ENCODE assay signal across 14 mouse cellular contexts in the genomic region with DNA sequence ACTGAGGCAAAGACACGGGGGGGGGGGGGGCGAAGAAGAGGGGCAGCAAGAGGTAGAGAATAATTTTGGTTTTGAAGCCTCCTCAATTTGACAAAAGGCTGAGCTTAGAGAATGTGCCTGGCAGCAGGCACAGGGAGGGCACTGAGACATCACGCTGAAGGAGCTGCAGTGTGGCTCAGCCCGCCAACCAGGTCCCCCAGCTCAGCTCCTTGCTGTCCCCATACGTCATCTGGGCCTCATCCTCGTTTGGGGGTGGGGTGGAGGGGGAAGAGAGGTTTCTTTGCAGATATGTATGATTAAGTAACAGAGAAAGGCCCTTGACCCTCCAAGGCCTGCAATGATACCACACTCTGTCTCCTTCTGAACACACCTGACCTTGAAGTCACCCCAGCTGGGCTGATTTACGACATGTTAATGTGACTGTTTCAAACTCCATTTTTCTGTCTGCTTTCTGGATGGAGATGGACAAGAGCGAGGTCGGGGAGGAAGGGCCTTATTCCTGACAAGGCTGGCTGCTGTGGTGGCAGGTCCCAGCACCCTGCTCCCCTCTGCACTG. TPM values are rescaled to one million over a fixed set of nuclear protein-coding genes. Genes with fewer than 3 reads are reported as not detected.
DNase-seq lines count a peak whose midpoint lies in the region; ATAC-seq and TF ChIP-seq lines count a peak whose summit lies in the region.
"Had no signal": no experiment of that assay in that cellular context is flagged by ENCODE, and none has a peak within 500 bp of the region (broad histone marks: within the 10 kb centered on the region; RNA-seq: fewer than 3 reads in every experiment).

No protein-coding gene starts in this region.

- H3K27me3 ChIP-seq in heart, embryonic 13.5 days (replicated peaks) = no peaks in the 10 kb centered on the region
- H3K27me3 ChIP-seq in limb, embryonic 10.5 days (ENCODE audit: low read depth, poor library complexity, severe bottlenecking) = no peaks in the 10 kb centered on the region
- H3K27me3 ChIP-seq: forebrain, embryonic 15.5 days; neural tube, embryonic 12.5 days had no signal

- no peak for DNase-seq in heart, postnatal 14 days
- peak; percentile 51 for DNase-seq in 3T3-L1 (ENCODE audit: low read depth, low spot score)
- peak; percentile 66 for DNase-seq in R1 (ENCODE audit: low read depth, low spot score)
- no peak for DNase-seq in limb, embryonic 10.5 days (ENCODE audit: low spot score)
- no peak for DNase-seq in left cerebral cortex, adult 2 months (ENCODE audit: extremely low spot score in 1 of 2, low spot score in 2 of 2)
- no peak for DNase-seq in left cerebral cortex, postnatal 10 days (ENCODE audit: extremely low spot score in 1 of 2, low spot score in 2 of 2)
- no peak for DNase-seq in right cerebral cortex, adult 2 months (ENCODE audit: low spot score in 2 of 2)
- DNase-seq: kidney, postnatal 14 days; right cerebral cortex, postnatal 4 days; thymus, adult 2 months had no signal

- intact Hi-C loops in heart, postnatal 14 days (cut with DNase I) = no loop called here
- intact Hi-C loops in left cerebral cortex, adult 2 months (cut with DNase I) = no loop called here
- intact Hi-C loops in left cerebral cortex, postnatal 10 days (cut with DNase I) = no loop called here

- H3K9ac ChIP-seq in heart, embryonic 13.5 days = peak overlapping the region; percentile 54
- H3K9ac ChIP-seq: forebrain, embryonic 15.5 days; neural tube, embryonic 12.5 days had no signal

- no peak for ATAC-seq in heart, embryonic 13.5 days (ENCODE audit: extremely low read depth, insufficient number of reproducible peaks, low FRiP score, low TSS enrichment)
- ATAC-seq: forebrain, embryonic 15.5 days had no signal

- 61% methylated on average over 8 of the region's 9 CpGs for WGBS in heart, embryonic 13.5 days
- 42% methylated on average over 9 of the region's 9 CpGs for WGBS in limb, embryonic 10.5 days

- no peaks in the 10 kb centered on the region for H3K9me3 ChIP-seq in heart, embryonic 13.5 days
- no peaks in the 10 kb centered on the region for H3K9me3 ChIP-seq in limb, embryonic 10.5 days (replicated peaks)
- H3K9me3 ChIP-seq: forebrain, embryonic 15.5 days; neural tube, embryonic 12.5 days had no signal

- no peaks in the 10 kb centered on the region for H3K36me3 ChIP-seq in heart, embryonic 13.5 days
- H3K36me3 ChIP-seq in limb, embryonic 10.5 days = no peaks in the 10 kb centered on the region
- H3K36me3 ChIP-seq: forebrain, embryonic 15.5 days; neural tube, embryonic 12.5 days had no signal

- H3K4me1 ChIP-seq in heart, embryonic 13.5 days = peaks cover 44% of the 10 kb centered on the region
- peaks cover 56% of the 10 kb centered on the region for H3K4me1 ChIP-seq in limb, embryonic 10.5 days

- TF ChIP-seq CTCF in left cerebral cortex, adult 2 months (IDR thresholded peaks at IDR 0.05) = no peak

- H3K4me3 ChIP-seq in heart, embryonic 13.5 days = no peak overlapping the region
- H3K4me3 ChIP-seq in limb, embryonic 10.5 days = no peak overlapping the region
- no peak overlapping the region for H3K4me3 ChIP-seq in left cerebral cortex, adult 2 months
- H3K4me3 ChIP-seq: forebrain, embryonic 15.5 days; neural tube, embryonic 12.5 days had no signal

- H3K27ac ChIP-seq in heart, embryonic 13.5 days (replicated peaks) = peak overlapping the region; percentile 66
- peak overlapping the region; percentile 77 for H3K27ac ChIP-seq in limb, embryonic 10.5 days
- H3K27ac ChIP-seq in left cerebral cortex, adult 2 months = no peak overlapping the region
- H3K27ac ChIP-seq: forebrain, embryonic 15.5 days; macrophage; neural tube, embryonic 12.5 days had no signal

- H3K4me2 ChIP-seq in heart, embryonic 13.5 days = no peak overlapping the region
- H3K4me2 ChIP-seq: forebrain, embryonic 15.5 days; neural tube, embryonic 12.5 days had no signal

RNA-seq across cellular contexts. Expression of a gene that starts 28.9 kb away (rescaled TPM):
- 12.2 and 13.6 TPM in 2 replicates for polyA plus RNA-seq in heart, embryonic 13.5 days (2015; fragmentation: Nextera tagmentation; extraction: Ambion mirVana)
- 1 to 10 TPM in 1 of 2 experiments, under 1 TPM in 1; 0.68 to 1.0 TPM for total RNA-seq in heart, postnatal 14 days (2021)
- 17.2 and 17.3 TPM in 2 replicates for polyA plus RNA-seq in limb, embryonic 10.5 days (2016; fragmentation: Nextera tagmentation; extraction: Ambion mirVana)
- total RNA-seq in left cerebral cortex, adult 2 months (2021) = 100 to 1,000 TPM; 178 to 186 TPM
- 100 to 1,000 TPM; 170 to 173 TPM for total RNA-seq in left cerebral cortex, postnatal 10 days (2021)
- polyA plus RNA-seq: macrophage had no signal

Comparison
In these comparisons a context has a peak if more than half of its experiments do, and no peak if none do; other contexts are left out.
1. DNase-seq: peak in 3T3-L1 (single experiment) and R1 (single experiment); none in heart, postnatal 14 days (0 of 2), limb, embryonic 10.5 days (single experiment), left cerebral cortex, adult 2 months (0 of 2), left cerebral cortex, postnatal 10 days (0 of 2) and right cerebral cortex, adult 2 months (0 of 2).
2. RNA of a gene that starts 28.9 kb away (total RNA-seq): 178 to 186 TPM in left cerebral cortex, adult 2 months and 170 to 173 TPM in left cerebral cortex, postnatal 10 days; 0.68 to 1.0 TPM in heart, postnatal 14 days; every median in the first group is over 10 times any median in the second.